Mouse (Mus musculus) layer of hippocampus, postnatal 14 days (tissue): ENCODE results near the gene Pde8a. TPM values are rescaled to one million over a fixed set of nuclear protein-coding genes. Genes with fewer than 3 reads are reported as not detected.

Source experiments
- DNase-seq, 2 experiments: peaks; one replicate each; pipeline ENCODE4 v3.0.0; 2021 to 2022; ENCODE audit warnings: low spot score in 2 of 2, mixed read lengths in 1 of 2
- total RNA-seq, 2 experiments: library from RNA; stranded (reverse); gene quantifications; 2 replicates each; pipeline ENCODE4 v1.2.3; 2021

Gene Pde8a
- total RNA-seq, 2 experiments from 2014 or later: 2.7 to 3.1 TPM

- DNase-seq: peak in 1 of 2 experiments; percentile 6
These were observed 48.2 kb downstream of the Pde8a start for GRCm38 (mm10) chr7:81261548-81261947.

- no peak for DNase-seq
These were observed 59.5 kb downstream of the Pde8a start for GRCm38 (mm10) chr7:81272908-81273307.

DNA sequence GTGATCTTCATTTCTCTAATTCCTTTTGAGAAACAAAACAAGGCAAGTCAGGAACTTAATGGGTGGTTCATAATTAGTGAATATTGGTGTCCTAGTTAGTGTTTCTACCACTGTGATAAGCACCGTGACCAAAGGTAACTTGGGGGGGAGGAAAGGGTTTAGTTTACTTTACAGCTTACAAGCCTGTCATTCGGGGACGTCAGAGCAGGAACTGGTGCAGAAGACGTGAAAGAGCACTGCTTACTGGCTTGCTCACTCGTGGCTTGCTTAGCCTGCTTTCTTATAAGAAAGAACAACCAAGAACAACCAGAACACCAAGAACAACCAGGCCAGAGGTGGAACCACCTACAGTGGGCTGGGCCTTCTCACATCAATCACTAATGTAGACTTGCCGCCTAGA is 65.6 kb downstream of the Pde8a start:
- no peak for DNase-seq

DNA sequence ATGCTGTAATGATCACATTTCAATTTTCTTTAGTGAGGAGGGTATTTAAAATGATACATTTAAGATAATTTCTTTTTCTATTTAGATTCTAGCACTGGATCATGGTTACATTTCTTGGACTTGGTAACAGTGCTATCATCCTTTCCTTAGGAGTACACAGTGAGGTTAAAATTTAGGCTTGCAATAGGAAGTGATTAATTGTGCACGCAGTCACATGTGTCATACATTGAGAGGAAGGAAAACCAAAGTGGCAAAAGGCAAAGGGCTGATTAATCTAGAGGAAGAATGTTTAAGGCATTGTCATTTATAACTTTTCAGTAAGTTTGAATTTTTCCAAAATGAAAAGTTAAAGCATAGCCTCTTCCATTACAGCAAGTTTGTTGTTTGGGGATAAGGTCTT is 67.8 kb downstream of the Pde8a start:
- DNase-seq: no peak

- DNase-seq: no peak
These were observed 73.1 kb downstream of the Pde8a start for GRCm38 (mm10) chr7:81286456-81286855.

DNA sequence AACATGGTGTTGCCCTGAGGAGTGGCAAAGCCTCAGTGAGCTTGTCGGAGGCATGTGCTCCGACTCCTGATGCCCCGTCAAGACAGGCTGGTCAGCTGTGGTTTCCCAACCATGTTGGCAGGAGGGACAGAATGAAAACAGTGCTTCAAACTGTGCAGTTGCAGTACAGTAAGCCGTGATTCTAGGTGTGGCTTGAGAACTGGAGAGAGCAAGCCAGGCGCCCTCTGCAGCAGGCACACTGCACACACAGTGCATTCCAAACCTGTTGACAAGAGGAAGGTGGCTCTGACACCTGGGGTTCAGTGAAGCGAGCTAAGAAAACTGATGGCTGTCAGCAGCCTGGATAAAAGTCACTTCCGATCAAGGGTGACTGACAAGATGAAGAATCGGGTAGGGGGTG is 73.5 kb downstream of the Pde8a start:
- no peak for DNase-seq

- DNase-seq: no peak
These were observed 81.8 kb downstream of the Pde8a start for GRCm38 (mm10) chr7:81295169-81295568.

- no peak for DNase-seq
These were observed 84.8 kb downstream of the Pde8a start for GRCm38 (mm10) chr7:81298206-81298605.

- peak in 1 of 2 experiments; percentile 21 for DNase-seq
These were observed 87.9 kb downstream of the Pde8a start for GRCm38 (mm10) chr7:81301323-81301722.

DNA sequence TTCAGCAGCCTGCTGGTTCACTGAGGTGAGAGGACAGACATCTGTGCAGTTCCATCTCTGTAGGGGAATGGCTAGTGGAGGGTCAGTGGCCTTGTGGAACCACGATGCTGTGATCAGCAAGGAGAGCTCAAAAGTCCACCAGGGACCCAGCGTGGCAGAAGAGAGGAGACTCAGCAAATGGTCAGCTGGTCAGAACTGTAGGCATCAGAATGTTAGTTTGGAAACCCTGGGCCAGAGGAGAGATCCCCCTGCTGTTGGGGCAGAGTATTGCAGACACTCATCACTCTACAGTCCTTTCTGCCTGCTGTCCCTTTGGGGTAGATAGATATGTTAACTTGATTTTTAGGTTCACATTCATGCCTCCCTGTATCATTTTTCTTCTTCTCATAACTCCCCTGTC is 90.3 kb downstream of the Pde8a start:
- no peak for DNase-seq

DNA sequence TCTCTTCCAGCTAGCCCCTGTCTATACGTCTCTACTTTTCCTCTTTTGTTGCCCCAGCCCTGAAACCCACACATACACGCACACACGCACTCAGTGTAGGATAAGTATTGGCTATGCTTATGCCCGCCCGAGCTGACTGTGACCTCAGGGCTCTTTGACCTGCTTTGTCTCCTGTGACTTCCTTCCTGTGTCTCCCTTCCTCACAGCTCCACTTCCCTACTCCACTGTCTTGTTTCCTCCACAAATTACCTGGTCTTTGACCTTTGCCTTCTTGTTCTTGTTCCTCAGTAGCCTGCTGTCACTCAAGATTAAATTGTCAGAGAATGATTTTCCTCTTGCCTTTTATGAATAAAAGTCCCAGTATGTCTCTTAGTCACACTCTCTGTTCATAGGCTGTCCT is 90.7 kb downstream of the Pde8a start:
- no peak for DNase-seq

DNA sequence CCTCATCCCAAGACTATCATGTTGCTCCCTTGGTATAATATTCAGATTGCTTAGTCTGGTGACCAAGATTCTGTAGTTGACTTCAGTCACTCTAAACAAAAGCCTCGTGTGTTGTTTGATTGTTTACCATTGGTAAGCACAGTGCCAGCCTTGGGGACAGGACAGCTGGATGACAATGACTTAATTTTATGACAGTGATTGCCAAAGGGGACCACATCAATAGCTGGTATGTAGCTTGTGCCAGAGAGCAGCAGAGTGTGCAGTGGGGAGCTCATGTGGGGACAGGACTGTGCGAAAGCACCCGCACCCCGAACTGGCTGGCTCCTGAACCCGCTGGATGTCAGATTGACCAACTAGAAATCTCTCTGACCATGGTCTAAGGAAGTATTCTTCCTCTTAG is 91.3 kb downstream of the Pde8a start:
- DNase-seq: no peak

GRCm38 (mm10) chr7:81307735-81308134 is 94.3 kb downstream of the Pde8a start:
- peak in 1 of 2 experiments; percentile 15 for DNase-seq

DNA sequence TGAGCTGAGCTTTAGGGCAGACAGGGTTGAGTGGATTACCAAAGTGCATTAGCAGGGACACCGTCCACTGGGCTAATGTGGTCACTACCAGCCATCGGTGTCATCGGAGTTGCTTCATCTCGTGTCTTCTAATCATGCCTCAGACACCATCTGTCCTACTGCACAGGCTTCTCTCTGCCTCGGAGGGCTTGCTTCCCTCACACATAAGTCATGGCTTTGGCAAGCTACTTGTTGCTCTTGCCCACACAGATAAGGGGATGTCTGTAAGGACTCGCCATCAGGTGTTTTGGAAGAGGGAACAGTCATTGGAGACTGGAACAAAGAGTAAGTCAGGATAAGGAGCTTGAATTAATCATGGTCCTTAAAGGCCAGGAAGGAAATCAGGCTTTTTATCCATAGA is 95.9 kb downstream of the Pde8a start:
- DNase-seq: no peak

DNA sequence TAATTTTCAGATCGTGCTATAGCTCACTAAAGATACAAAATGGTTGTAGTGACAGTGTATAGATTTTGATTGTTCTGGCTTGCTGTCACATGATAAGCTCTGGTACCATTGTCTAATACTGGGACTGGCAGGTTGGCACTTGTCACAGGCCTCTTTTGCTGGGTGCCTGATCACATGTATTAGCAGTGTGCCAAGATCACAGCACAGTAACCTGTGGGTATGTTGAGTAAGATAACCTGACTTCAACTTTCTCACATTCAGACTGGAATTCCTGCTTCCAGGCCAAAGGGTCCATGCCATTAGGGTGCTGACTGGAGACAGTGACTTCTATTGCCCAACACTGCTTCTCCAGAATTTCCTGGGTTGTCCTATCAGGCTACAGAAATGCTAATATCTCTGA is 97.7 kb downstream of the Pde8a start:
- DNase-seq: no peak

DNA sequence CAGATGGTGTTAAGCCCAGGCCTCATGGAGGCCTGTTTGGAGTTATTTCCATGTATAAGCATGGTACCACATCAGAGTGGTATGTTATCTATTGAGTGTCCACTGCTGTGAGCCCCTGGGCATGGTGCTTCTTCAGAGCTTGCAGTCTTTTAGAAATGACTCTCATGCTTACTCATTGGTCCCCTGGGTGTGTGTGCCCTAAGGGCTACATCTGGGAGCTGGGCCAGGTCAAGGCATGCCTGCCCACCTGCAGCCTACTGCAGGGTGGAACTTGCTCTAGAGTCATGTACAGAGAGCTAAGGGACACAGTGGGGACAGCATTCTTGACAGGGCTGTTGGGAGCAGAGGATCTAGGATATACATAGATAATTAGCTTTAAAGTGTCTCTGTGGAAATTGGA is 98.2 kb downstream of the Pde8a start:
- no peak for DNase-seq

DNA sequence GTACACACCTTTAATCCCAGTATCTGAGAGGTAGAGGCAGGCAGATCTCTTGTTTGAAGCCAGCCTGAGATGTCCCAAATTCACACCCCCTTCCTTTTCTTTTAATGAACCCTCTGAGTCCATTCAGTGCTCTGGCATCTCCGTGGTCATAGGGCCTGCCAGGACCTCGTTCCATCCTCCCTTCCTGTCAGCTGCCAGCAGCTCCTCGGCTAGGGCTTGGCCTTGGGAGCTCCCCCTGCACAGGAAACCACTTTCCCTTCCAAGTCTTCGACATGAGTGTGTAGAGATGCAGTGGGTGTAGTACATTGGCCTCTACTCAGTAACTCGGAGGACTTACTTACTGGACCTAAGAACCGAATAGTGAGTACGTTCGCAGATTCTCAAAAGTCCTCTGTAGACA is 102.2 kb downstream of the Pde8a start:
- DNase-seq: no peak

GRCm38 (mm10) chr7:81319749-81320148 is 106.4 kb downstream of the Pde8a start:
- no peak for DNase-seq

- DNase-seq: no peak
These were observed 108.4 kb downstream of the Pde8a start for GRCm38 (mm10) chr7:81321776-81322175.

DNA sequence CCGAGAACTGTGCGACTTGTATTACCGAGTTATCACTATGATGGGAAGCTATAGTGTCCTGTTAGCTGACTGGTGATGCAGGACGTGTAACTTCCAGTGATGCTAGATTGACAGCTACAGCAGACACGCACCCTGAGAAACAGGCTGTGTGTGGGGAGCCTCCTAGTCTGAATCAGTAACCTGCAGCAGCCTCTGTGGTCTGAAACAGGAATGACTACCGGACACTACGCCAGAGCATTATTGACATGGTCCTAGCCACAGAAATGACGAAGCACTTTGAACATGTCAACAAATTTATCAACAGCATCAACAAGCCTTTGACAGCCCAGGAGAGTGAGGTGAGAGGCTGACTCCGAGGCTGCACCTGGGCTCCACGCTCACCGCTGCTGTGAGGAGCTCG is 112.6 kb downstream of the Pde8a start:
- no peak for DNase-seq

DNA sequence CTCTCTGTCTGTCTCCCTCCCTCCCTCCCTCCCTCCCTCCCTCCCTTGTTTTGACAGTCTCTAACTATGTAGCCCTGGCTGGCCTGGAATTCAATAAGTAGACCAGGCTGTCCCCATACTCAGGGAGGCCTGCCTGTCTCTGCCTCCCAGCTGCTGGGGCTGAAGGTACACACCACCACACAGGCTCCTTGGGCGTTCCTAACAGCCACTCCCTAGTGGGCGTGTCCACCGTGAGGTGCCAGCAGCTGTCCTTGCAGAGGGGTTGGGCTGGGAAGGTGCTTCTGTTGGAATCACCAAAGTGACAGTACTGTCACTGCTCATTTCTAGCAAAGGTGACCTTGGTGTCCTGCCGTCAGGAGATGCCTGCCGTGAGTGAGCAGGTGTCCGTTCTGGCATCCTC is 113.5 kb downstream of the Pde8a start:
- DNase-seq: no peak

- no peak for DNase-seq
These were observed 114.3 kb downstream of the Pde8a start for GRCm38 (mm10) chr7:81327661-81328060.

GRCm38 (mm10) chr7:81330767-81331166 is 117.4 kb downstream of the Pde8a start:
- DNase-seq: no peak

GRCm38 (mm10) chr7:81331851-81332250 is 118.5 kb downstream of the Pde8a start:
- DNase-seq: no peak
